Mouse (Mus musculus) bone marrow, adult 2 months (tissue): Measurements from ENCODE around the gene Plekhg3. TPM values are rescaled to one million over a fixed set of nuclear protein-coding genes. Genes with fewer than 3 reads are reported as not detected.
A peak's percentile ranks its signal among the peaks of the same experiment; 100 is the strongest.

ENCODE experiments used
- H3K27ac ChIP-seq: fragments of 200-500 bp; 2 replicates; pipeline ENCODE4 v1.5.1; 2012; ENCODE audit warnings: low read depth, mild to moderate bottlenecking, control low read depth, inconsistent platforms, low read length; ENCODE audit not compliant: control insufficient read depth, poor library complexity, insufficient read depth
- H3K4me1 ChIP-seq: fragments of 200-500 bp; 2 replicates; pipeline ENCODE4 v1.6.1; 2011; ENCODE audit warnings: low read length; ENCODE audit not compliant: control insufficient read depth, insufficient read depth
- H3K4me3 ChIP-seq: fragments of 200-500 bp; replicated peaks from 2 replicates; pipeline ENCODE3; 2011; ENCODE audit warnings: mild to moderate bottlenecking, low read depth, low read length, control low read depth; ENCODE audit not compliant: control insufficient read depth
- CTCF ChIP-seq: fragments of 200-500 bp; IDR thresholded peaks from 2 replicates; pipeline ENCODE4 v1.5.1; 2011; ENCODE audit warnings: low read length, control low read depth; ENCODE audit not compliant: control insufficient read depth, insufficient read depth
- POLR2A ChIP-seq: fragments of 200-500 bp; IDR thresholded peaks from 2 replicates; pipeline ENCODE4 v1.6.1; 2011; ENCODE audit warnings: low read depth, mild to moderate bottlenecking, control low read depth, low read length, borderline replicate concordance; ENCODE audit not compliant: control insufficient read depth
- WGBS: fragments of 180-500 bp; shearing (Covaris S2); methylation state at CpG from one replicate; pipeline ENCODE4 v1.1.7; 2018; 5-methylcytosine and 5-hydroxymethylcytosine counted together
- polyA plus RNA-seq: library from polyadenylated mRNA; stranded (reverse); fragments of >200 nt; gene quantifications from 2 replicates; pipeline ENCODE4 v1.2.4, GENCODE M21; 2011; ENCODE audit warnings: low replicate concordance; ENCODE audit not compliant: missing spikeins, insufficient read depth, insufficient read length

Gene Plekhg3
- polyA plus RNA-seq, 1 experiment: 24.0 TPM

DNA sequence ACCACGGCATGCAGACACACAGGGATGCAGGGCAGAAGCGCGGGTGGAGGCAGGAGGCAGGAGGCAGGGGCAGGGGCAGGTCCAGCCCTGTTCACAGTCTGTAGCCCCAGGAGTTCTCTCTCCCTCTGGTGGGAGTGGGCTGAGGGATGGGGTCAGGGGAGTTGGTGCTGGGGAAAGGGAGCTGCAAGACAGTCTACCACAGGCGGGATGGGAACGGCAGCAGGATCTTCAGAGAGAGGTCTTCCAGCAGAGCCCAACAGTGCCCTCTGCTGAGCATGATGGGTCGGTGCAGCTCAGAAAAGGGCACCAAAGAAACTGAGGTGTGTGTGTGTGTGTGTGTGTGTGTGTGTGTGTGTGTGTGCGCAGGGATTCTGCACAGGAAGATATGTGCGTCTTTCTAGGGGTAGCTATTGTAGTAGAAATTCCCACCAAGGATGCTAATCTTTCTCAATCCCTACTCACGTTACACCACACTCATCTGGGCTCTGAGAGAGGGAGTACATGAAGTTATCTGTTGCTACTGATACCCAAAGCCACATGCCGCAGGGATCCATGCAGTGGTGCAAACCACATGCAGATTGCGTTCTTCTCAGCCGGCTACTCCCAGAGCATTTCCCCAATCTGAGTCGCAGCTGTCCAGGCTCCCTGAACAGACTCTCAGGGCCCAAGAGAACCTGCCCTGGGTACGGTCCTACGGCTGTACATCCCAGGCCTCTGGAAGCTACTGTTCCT lies 65.8 kb downstream of the Plekhg3 start:
- Histone ChIP-seq H3K4me1 (peaks cover 5% of the 10 kb centered on the region), H3K27ac (no peak overlapping the region), H3K4me3 (no peak overlapping the region)
- 41% methylated on average over 15 of the region's 15 CpGs for WGBS
- peak; percentile 95 for TF ChIP-seq CTCF
- no peak for TF ChIP-seq POLR2A

DNA sequence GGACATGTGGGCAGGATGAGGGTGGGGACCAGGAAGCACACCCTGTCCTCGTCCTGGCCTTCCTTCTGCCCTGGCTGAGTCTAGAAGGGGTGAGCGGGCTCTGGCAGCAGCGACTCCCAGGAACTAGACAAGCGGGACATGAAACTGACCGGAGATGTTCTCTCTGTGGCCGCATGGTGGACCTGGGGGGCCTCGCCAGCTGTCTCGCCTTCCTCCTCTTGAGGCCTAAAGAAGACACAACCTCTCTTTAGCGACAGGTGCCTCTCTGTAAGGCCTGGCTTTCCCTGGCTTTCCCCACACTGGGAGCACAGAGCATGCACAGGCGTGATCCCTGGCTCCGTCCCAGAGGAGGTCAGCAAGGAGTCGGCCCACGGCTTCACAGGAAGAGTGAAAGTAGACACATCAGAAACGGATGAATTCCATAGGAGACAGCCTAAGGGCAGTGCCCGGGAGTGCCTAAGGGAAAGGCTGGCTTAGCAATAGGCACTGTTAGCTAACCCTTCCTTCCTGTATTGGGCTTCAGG lies 66.9 kb downstream of the Plekhg3 start:
- 76% methylated on average over 15 of the region's 15 CpGs for WGBS
- Histone ChIP-seq H3K4me1 (peaks cover 5% of the 10 kb centered on the region), H3K27ac (no peak overlapping the region), H3K4me3 (no peak overlapping the region)
- TF ChIP-seq POLR2A: no peak

DNA sequence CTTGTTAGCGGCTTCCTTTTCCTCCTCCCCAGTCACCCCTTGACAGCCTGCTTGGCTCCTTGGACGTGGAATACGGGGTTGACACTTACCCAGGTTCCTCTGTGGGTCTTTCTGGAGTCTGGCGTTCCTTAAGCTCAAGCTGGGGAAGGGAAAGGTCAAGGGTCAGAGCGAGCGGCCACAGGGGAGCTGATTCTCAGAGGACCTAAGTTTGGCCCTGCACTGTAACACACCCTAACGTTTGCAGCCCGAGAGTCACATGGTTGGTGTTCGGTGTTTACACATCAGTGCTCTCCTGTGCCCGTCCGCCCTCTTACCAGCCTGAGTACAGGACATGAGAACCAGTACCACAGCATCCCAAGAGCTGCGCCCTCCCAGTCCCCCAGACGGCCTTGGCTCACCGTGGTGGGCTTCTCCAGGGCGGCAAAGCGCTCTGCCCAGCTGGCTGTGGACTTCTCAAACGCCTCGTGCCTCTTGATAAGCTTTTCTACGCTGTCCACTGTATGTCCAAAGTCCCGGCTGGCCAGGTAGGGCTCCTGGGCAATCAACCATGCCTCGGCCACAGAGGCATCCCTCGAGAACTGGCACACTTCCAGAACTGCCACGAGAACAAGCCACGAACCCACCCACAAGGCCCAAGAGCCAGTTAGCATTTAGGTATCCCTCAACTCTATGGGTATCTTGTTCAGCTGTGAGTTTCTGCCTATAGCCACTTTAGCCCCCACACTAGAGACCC lies 67.7 kb downstream of the Plekhg3 start:
- 78% methylated on average over 24 of the region's 24 CpGs for WGBS
- peaks cover 5% of the 10 kb centered on the region for H3K4me1 ChIP-seq
- TF ChIP-seq POLR2A: no peak
- TF ChIP-seq CTCF: no peak
- H3K4me3 ChIP-seq: no peak overlapping the region
- H3K27ac ChIP-seq: no peak overlapping the region

DNA sequence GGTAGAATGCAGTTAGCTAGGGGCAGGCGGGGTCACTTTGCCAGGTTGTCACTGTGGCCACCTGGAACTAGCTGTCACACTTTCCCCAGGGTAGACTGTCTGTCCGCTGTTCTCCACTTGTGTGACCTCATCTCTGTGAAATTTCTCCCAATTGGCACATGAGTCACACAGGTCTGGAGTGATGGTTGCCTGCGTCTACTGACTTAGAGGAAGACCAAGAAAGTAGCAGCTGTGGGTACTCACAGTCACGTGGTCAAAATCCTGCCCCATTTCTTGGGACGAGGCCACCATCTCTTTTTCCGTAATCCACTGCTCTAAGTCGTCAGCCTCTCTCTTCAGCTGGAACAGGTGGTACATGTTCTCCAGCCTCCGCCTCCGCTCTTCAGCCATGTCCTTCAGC lies 73.1 kb downstream of the Plekhg3 start:
- 93% methylated on average over 9 of the region's 9 CpGs for WGBS
- Histone ChIP-seq H3K27ac (no peak overlapping the region), H3K4me1 (no peaks in the 10 kb centered on the region), H3K4me3 (no peak overlapping the region)
- TF ChIP-seq POLR2A: no peak
- no peak for TF ChIP-seq CTCF

DNA sequence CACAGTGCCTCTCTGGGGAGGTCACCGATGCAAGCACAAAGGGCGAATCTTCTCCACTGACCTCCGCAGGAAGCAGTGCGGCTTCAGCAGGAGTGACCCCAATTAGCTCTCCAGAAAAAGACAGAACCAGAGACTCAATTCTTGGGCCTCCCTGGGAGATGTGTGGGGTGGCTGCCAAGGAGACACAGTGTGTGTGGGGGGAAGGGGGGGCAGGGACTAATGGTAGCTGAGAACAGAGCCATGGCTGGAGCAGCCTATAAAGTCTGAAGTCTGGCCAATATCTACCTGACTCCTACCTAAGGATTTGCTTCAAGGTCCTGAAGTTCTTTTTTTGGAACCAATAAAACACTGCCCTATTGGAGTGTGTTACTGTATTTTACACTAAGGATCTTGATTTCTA lies 73.9 kb downstream of the Plekhg3 start:
- WGBS: 94% methylated on average over 4 of the region's 4 CpGs
- no peak for TF ChIP-seq POLR2A
- no peak for TF ChIP-seq CTCF
- Histone ChIP-seq H3K4me3 (no peak overlapping the region), H3K4me1 (no peaks in the 10 kb centered on the region), H3K27ac (no peak overlapping the region)

DNA sequence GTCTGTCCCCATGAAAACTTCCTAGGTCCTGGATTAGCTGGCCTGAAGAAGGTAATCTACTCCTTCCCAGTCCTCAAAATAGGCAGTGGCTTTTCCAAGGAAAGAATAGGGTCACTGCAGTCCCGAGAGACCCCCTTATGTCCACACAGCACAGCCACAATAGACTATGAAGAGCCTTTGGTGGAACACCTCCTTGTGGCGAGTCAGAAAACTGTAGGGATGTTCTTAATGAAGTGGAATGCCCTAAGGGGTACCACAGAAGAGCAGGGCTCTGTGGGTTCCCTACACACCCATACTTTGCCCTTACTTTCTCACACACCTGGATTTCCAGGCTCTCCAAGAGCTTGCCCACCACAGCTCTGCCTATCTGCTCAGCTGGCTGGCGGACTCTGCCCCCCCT lies 75.1 kb downstream of the Plekhg3 start:
- TF ChIP-seq POLR2A (no peak), CTCF (no peak)
- 71% methylated on average over 3 of the region's 3 CpGs for WGBS
- Histone ChIP-seq H3K4me3 (no peak overlapping the region), H3K27ac (no peak overlapping the region), H3K4me1 (no peaks in the 10 kb centered on the region)

DNA sequence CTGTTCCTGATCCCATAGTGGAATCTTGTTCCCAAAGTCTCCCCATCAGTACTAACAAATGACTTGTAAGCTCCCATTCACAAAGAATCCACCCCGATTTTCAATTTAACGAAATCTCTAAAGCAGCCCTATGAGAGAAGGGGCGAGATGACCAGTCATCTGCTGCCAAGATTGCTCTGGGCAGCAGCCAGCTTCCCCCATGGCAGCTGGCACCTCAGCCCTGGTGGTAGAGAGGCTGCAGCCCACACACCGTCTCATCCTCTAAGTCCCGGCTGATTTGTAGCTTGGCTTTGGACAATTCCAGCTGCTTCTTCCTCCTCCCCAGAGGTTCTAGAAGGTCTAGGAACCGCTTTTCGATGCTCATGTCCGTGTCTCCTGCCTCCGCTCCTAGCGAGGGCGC lies 77.5 kb downstream of the Plekhg3 start:
- Histone ChIP-seq H3K4me3 (no peak overlapping the region), H3K4me1 (no peaks in the 10 kb centered on the region), H3K27ac (no peak overlapping the region)
- 91% methylated on average over 11 of the region's 11 CpGs for WGBS
- TF ChIP-seq CTCF (no peak), POLR2A (no peak)

DNA sequence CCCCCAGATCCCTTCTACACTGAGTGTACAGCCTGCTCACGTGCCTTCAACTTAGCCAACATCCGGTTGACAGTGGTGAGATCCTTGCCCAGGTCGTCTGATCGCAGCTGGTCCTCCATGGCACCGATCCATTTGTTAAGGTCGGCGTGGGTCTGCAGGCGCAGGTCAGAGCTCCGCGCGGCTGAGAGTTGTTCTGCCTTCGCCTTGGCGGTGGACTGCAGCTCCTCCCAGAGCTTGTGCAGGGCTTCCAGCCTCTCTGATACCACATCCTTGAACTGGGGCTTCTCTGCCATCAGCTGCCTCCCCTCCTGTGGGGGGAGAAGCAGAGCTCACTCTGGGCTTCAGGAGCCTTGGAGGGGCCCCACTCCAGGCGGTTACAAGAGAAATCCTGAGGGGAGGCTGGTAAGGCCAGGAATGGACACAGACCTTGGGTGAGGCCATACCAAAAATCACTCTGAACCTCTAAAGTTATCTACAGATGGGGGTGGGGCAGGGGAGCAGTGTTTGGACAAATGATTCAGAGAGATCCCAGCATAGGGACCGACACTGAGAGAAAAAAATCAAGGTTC lies 78.4 kb downstream of the Plekhg3 start:
- Histone ChIP-seq H3K4me1 (no peaks in the 10 kb centered on the region), H3K4me3 (no peak overlapping the region), H3K27ac (no peak overlapping the region)
- TF ChIP-seq POLR2A (no peak), CTCF (no peak)
- 90% methylated on average over 15 of the region's 15 CpGs for WGBS
